In genomic region chr5:20701483-20702421, GRCm38 (mm10) we compare ENCODE assay signal across 8 mouse cellular contexts.
DNase-seq lines count a peak whose midpoint lies in the region; ATAC-seq and TF ChIP-seq lines count a peak whose summit lies in the region.

No protein-coding gene starts in this region.

- DNase-seq in MEL-GATA-1-ER (ENCODE audit: extremely low read depth, low read depth), result peak; percentile 89
- DNase-seq in cerebellum, adult 2 months, result peak; percentile 89 to 91
- peak; percentile 91 for DNase-seq in hindbrain, embryonic 10.5 days (ENCODE audit: low spot score)
- peak; percentile 90 for DNase-seq in layer of hippocampus, adult 9-11 months
- DNase-seq in ovary, adult 18-20 months (ENCODE audit: low spot score), result peak; percentile 88
- DNase-seq in thymus, adult 2 months, result peak; percentile 86

- peak overlapping the region; percentile 79 for H3K4me3 ChIP-seq in cerebellum, adult 2 months (replicated peaks; ENCODE audit: insufficient read depth, low read depth, low read length)
- peak overlapping the region; percentile 75 for H3K4me3 ChIP-seq in hindbrain, embryonic 10.5 days
- peak overlapping the region; percentile 77 for H3K4me3 ChIP-seq in lung, embryonic 16.5 days (ENCODE audit: low read length)
- peak overlapping the region; percentile 69 for H3K4me3 ChIP-seq in thymus, adult 2 months (ENCODE audit: control insufficient read depth, insufficient read depth, low read length)

- no peaks in the 10 kb centered on the region for H3K36me3 ChIP-seq in hindbrain, embryonic 10.5 days
- no peaks in the 10 kb centered on the region for H3K36me3 ChIP-seq in lung, embryonic 16.5 days (ENCODE audit: control insufficient read depth, insufficient read depth, low read length)
- no peaks in the 10 kb centered on the region for H3K36me3 ChIP-seq in thymus, adult 2 months (ENCODE audit: control insufficient read depth, insufficient read depth, low read length)

- WGBS in cerebellum, adult 2 months, result under 1% methylated on average over 57 of the region's 57 CpGs
- WGBS in hindbrain, embryonic 10.5 days, result under 1% methylated on average over 57 of the region's 57 CpGs
- under 1% methylated on average over 49 of the region's 57 CpGs for WGBS in lung, embryonic 16.5 days
- WGBS in thymus, adult 2 months, result under 1% methylated on average over 57 of the region's 57 CpGs

- H3K27ac ChIP-seq in cerebellum, adult 2 months (ENCODE audit: insufficient read depth, low read length), result peak overlapping the region; percentile 88
- peak overlapping the region; percentile 96 for H3K27ac ChIP-seq in hindbrain, embryonic 10.5 days
- peak overlapping the region; percentile 98 for H3K27ac ChIP-seq in lung, embryonic 16.5 days (ENCODE audit: low read length)
- peak overlapping the region; percentile 27; the same call in 1 of the 2 replicates for H3K27ac ChIP-seq in thymus, adult 2 months (ENCODE audit: control insufficient read depth, insufficient read depth, low read length)

- H3K4me1 ChIP-seq in cerebellum, adult 2 months (ENCODE audit: control insufficient read depth, insufficient read depth, low read length), result no peaks in the 10 kb centered on the region
- peaks cover 5% of the 10 kb centered on the region; the same call in 1 of the 2 replicates for H3K4me1 ChIP-seq in hindbrain, embryonic 10.5 days (replicated peaks)
- H3K4me1 ChIP-seq in lung, embryonic 16.5 days (replicated peaks; ENCODE audit: control insufficient read depth, insufficient read depth, low read length), result peaks cover 5% of the 10 kb centered on the region; the same call in 1 of the 2 replicates
- no peaks in the 10 kb centered on the region for H3K4me1 ChIP-seq in thymus, adult 2 months (replicated peaks; ENCODE audit: control insufficient read depth, insufficient read depth, low read length)

- peak; percentile 83 for ATAC-seq in frontal cortex, adult (ENCODE audit: low TSS enrichment)
- ATAC-seq in lung, embryonic 16.5 days (ENCODE audit: low read depth), result peak; percentile 95

- H3K9ac ChIP-seq in lung, embryonic 16.5 days (ENCODE audit: low read length), result peak overlapping the region; percentile 85

- H3K9me3 ChIP-seq in hindbrain, embryonic 10.5 days, result no peaks in the 10 kb centered on the region
- H3K9me3 ChIP-seq in lung, embryonic 16.5 days (ENCODE audit: control insufficient read depth, low read length), result no peaks in the 10 kb centered on the region

- H3K4me2 ChIP-seq in lung, embryonic 16.5 days (ENCODE audit: low read depth, low read length), result peak overlapping the region; percentile 87

- H3K27me3 ChIP-seq in cerebellum, adult 2 months (ENCODE audit: control insufficient read depth, insufficient read depth, low read length), result no peaks in the 10 kb centered on the region
- no peaks in the 10 kb centered on the region for H3K27me3 ChIP-seq in hindbrain, embryonic 10.5 days (ENCODE audit: insufficient read depth, poor library complexity, severe bottlenecking)
- H3K27me3 ChIP-seq in lung, embryonic 16.5 days (ENCODE audit: control insufficient read depth, insufficient read depth, low read depth, low read length), result no peaks in the 10 kb centered on the region
- H3K27me3 ChIP-seq in thymus, adult 2 months (ENCODE audit: control insufficient read depth, insufficient read depth, low read length), result no peaks in the 10 kb centered on the region

- TF ChIP-seq CTCF in cerebellum, adult 2 months (IDR thresholded peaks at IDR 0.05; ENCODE audit: borderline replicate concordance, insufficient read depth, low read depth, low read length), result peak; percentile 67; the same call in 1 of the 2 replicates
- no peak for TF ChIP-seq CTCF in thymus, adult 2 months (IDR thresholded peaks at IDR 0.05; ENCODE audit: borderline replicate concordance, control insufficient read depth, extremely low read depth, insufficient read depth, low read length, poor library complexity)

- peak; percentile 47; the same call in 1 of the 2 replicates for TF ChIP-seq POLR2A in cerebellum, adult 2 months (IDR thresholded peaks at IDR 0.05; ENCODE audit: borderline replicate concordance, insufficient read depth, low read length)
- no peak; the same call in 1 of the 2 replicates for TF ChIP-seq POLR2A in thymus, adult 2 months (IDR thresholded peaks at IDR 0.05; ENCODE audit: control insufficient read depth, extremely low read depth, insufficient read depth, low read length, poor library complexity)

Comparison
In these comparisons a context has a peak if more than half of its experiments do, and no peak if none do; other contexts are left out.
1. Peak in every context shown above with its lines: DNase-seq, ATAC-seq, H3K4me3 ChIP-seq and H3K27ac ChIP-seq.
2. H3K27ac ChIP-seq: peak in every context shown above with its lines; median percentile 98 in lung, embryonic 16.5 days; 96 in hindbrain, embryonic 10.5 days; 88 in cerebellum, adult 2 months; 27 in thymus, adult 2 months.